Comparison of ENCODE assay signal across 8 mouse cellular contexts in the genomic region with DNA sequence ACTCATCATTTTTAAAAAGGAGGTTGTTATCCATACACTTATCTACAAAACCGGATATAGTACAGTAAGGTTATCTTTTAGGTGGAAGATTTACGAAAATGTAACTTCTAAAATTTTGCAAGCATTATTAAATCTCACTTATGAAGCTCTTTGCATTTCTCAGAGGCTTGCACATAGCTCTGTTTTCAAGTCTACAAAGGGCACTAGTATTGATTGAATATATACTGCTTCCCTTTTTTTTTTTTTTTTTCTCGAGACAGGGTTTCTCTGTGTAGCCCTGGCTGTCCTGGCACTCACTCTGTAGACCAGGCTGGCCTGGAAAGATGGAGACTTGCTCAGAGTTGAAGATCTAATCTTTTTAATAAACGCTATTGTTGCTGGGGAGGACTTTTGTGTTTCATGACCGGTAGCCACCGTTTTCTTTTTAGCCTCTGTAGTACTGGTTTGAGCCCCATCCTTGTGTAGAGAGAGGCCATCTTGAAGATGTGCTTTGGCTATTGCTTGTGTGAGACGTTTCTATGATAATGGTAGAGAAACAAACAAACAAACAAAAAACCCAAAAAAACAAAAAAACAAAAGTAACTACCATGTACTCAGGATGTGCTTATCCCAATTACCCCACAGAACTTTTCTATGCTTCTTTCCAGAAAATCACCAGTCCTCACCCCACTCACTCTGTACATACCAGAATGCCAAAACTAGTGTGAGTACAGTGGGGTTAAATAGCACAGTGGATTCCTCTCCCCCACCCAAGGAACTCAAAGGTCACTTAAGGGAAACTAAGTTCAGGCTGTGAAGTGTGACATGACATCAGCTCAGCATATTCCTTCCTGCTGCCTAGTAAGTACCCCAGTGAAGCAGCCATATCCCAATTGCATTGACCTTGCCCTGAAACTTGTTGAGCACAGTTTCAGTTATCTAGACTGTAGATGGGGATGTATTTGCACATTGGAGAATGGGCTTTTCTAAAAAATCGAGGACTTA. TPM values are rescaled to one million over a fixed set of nuclear protein-coding genes. Genes with fewer than 3 reads are reported as not detected.
DNase-seq lines count a peak whose midpoint lies in the region; ATAC-seq and TF ChIP-seq lines count a peak whose summit lies in the region.

No protein-coding gene starts in this region.

- 49% methylated on average over 8 of the region's 8 CpGs for WGBS in forebrain, embryonic 13.5 days
- 34% methylated on average over 8 of the region's 8 CpGs for WGBS in liver, embryonic 13.5 days (ENCODE audit: insufficient replicate concordance)

- TF ChIP-seq CTCF in gastrocnemius, adult 2 months (IDR thresholded peaks at IDR 0.05), result no peak

- H3K4me1 ChIP-seq in forebrain, embryonic 13.5 days, result peaks cover 27% of the 10 kb centered on the region
- peaks cover 58% of the 10 kb centered on the region for H3K4me1 ChIP-seq in liver, embryonic 13.5 days (replicated peaks)

- H3K4me3 ChIP-seq in gastrocnemius, adult 2 months, result peak overlapping the region; percentile 73
- H3K4me3 ChIP-seq in forebrain, embryonic 13.5 days, result peak overlapping the region; percentile 46
- H3K4me3 ChIP-seq in liver, embryonic 13.5 days (replicated peaks), result peak overlapping the region; percentile 58; the same call in 1 of the 2 replicates

- peak overlapping the region; percentile 69 for H3K9ac ChIP-seq in forebrain, embryonic 13.5 days
- H3K9ac ChIP-seq in liver, embryonic 13.5 days, result peak overlapping the region; percentile 81

- H3K27ac ChIP-seq in gastrocnemius, adult 2 months, result peak overlapping the region; percentile 82
- H3K27ac ChIP-seq in forebrain, embryonic 13.5 days, result peak overlapping the region; percentile 93
- H3K27ac ChIP-seq in liver, embryonic 13.5 days, result peak overlapping the region; percentile 98

- no peaks in the 10 kb centered on the region for H3K36me3 ChIP-seq in forebrain, embryonic 13.5 days (ENCODE audit: poor library complexity, severe bottlenecking)
- H3K36me3 ChIP-seq in liver, embryonic 13.5 days, result no peaks in the 10 kb centered on the region

- DNase-seq in gastrocnemius, adult 2 months, result no peak
- no peak for DNase-seq in gastrocnemius, postnatal 25 days
- DNase-seq in 416B (ENCODE audit: low read depth), result peak; percentile 71
- no peak for DNase-seq in liver, embryonic 13.5 days
- DNase-seq in retina, embryonic 14.5 days (ENCODE audit: low spot score), result no peak
- no peak for DNase-seq in embryo, embryonic 9.5 days (ENCODE audit: extremely low spot score)
- DNase-seq in thymus, postnatal 0 days (ENCODE audit: low spot score), result no peak

- no peaks in the 10 kb centered on the region for H3K27me3 ChIP-seq in forebrain, embryonic 13.5 days
- H3K27me3 ChIP-seq in liver, embryonic 13.5 days, result no peaks in the 10 kb centered on the region

- H3K4me2 ChIP-seq in forebrain, embryonic 13.5 days, result peak overlapping the region; percentile 65
- H3K4me2 ChIP-seq in liver, embryonic 13.5 days, result peak overlapping the region; percentile 71

- intact Hi-C loops in gastrocnemius, adult 2 months (cut with DNase I), result no loop called here

- H3K9me3 ChIP-seq in forebrain, embryonic 13.5 days (replicated peaks), result no peaks in the 10 kb centered on the region
- H3K9me3 ChIP-seq in liver, embryonic 13.5 days (replicated peaks), result no peaks in the 10 kb centered on the region

- no peak for ATAC-seq in forebrain, embryonic 13.5 days
- no peak for ATAC-seq in liver, embryonic 13.5 days (ENCODE audit: low read depth)

RNA-seq across cellular contexts. Expression of a gene that starts 0.8 kb away (rescaled TPM):
- 1 to 10 TPM; 7.8 to 8.7 TPM for total RNA-seq in gastrocnemius, adult 2 months (2021)
- total RNA-seq in gastrocnemius, postnatal 25 days (2021), result 10 to 100 TPM; 15.2 to 26.3 TPM
- polyA plus RNA-seq in forebrain, embryonic 13.5 days (2015; fragmentation: Nextera tagmentation; extraction: Ambion mirVana), result 1.6 and 2.2 TPM in 2 replicates
- polyA plus RNA-seq in liver, embryonic 13.5 days (2015; fragmentation: Nextera tagmentation; extraction: Ambion mirVana), result 0.98 and 4.2 TPM in 2 replicates
- 8.9 and 17.7 TPM in 2 replicates for polyA plus RNA-seq in thymus, postnatal 0 days (2015; fragmentation: Nextera tagmentation; extraction: Ambion mirVana)

RNA-seq across cellular contexts. Expression of a gene that starts 0.8 kb away (rescaled TPM):
- under 1 TPM; 0.56 to 0.81 TPM for total RNA-seq in gastrocnemius, adult 2 months (2021)
- 1 to 10 TPM; 1.2 to 2.3 TPM for total RNA-seq in gastrocnemius, postnatal 25 days (2021)
- 0.54 and 0.68 TPM in 2 replicates for polyA plus RNA-seq in forebrain, embryonic 13.5 days (2015; fragmentation: Nextera tagmentation; extraction: Ambion mirVana)
- polyA plus RNA-seq in liver, embryonic 13.5 days (2015; fragmentation: Nextera tagmentation; extraction: Ambion mirVana), result 0.75 and 0.93 TPM in 2 replicates
- polyA plus RNA-seq in thymus, postnatal 0 days (2015; fragmentation: Nextera tagmentation; extraction: Ambion mirVana), result 1.1 and 1.3 TPM in 2 replicates

RNA-seq across cellular contexts. Expression of a gene that starts 8.4 kb away (rescaled TPM):
- total RNA-seq in gastrocnemius, adult 2 months (2021), result 1 to 10 TPM; 2.9 to 4.0 TPM
- 1 to 10 TPM; 5.0 to 6.6 TPM for total RNA-seq in gastrocnemius, postnatal 25 days (2021)
- 1.2 and 1.3 TPM in 2 replicates for polyA plus RNA-seq in forebrain, embryonic 13.5 days (2015; fragmentation: Nextera tagmentation; extraction: Ambion mirVana)
- polyA plus RNA-seq in liver, embryonic 13.5 days (2015; fragmentation: Nextera tagmentation; extraction: Ambion mirVana), result 1.1 and 2.1 TPM in 2 replicates
- polyA plus RNA-seq in thymus, postnatal 0 days (2015; fragmentation: Nextera tagmentation; extraction: Ambion mirVana), result 4.8 and 9.0 TPM in 2 replicates

RNA-seq across cellular contexts. Expression of a gene that starts 9.0 kb away (rescaled TPM):
- total RNA-seq in gastrocnemius, adult 2 months (2021), result 1 to 10 TPM in 1 of 2 experiments, under 1 TPM in 1; 0.94 to 1.0 TPM
- 1 to 10 TPM in 1 of 2 experiments, under 1 TPM in 1; 0.90 to 1.7 TPM for total RNA-seq in gastrocnemius, postnatal 25 days (2021)
- 0.76 and 0.97 TPM in 2 replicates for polyA plus RNA-seq in forebrain, embryonic 13.5 days (2015; fragmentation: Nextera tagmentation; extraction: Ambion mirVana)
- polyA plus RNA-seq in liver, embryonic 13.5 days (2015; fragmentation: Nextera tagmentation; extraction: Ambion mirVana), result 1.7 TPM in 2 replicates
- 1.6 and 1.9 TPM in 2 replicates for polyA plus RNA-seq in thymus, postnatal 0 days (2015; fragmentation: Nextera tagmentation; extraction: Ambion mirVana)

RNA-seq across cellular contexts. Expression of a gene that starts 9.9 kb away (rescaled TPM):
- 10 to 100 TPM in 1 of 2 experiments, 1 to 10 TPM in 1; 8.3 to 12.9 TPM for total RNA-seq in gastrocnemius, adult 2 months (2021)
- total RNA-seq in gastrocnemius, postnatal 25 days (2021), result 10 to 100 TPM; 11.7 to 13.0 TPM
- polyA plus RNA-seq in forebrain, embryonic 13.5 days (2015; fragmentation: Nextera tagmentation; extraction: Ambion mirVana), result 4.6 and 6.9 TPM in 2 replicates
- polyA plus RNA-seq in liver, embryonic 13.5 days (2015; fragmentation: Nextera tagmentation; extraction: Ambion mirVana), result 4.4 and 6.8 TPM in 2 replicates
- polyA plus RNA-seq in thymus, postnatal 0 days (2015; fragmentation: Nextera tagmentation; extraction: Ambion mirVana), result 16.5 and 20.8 TPM in 2 replicates
